Mouse (Mus musculus): Measurements from ENCODE around the gene Sh3pxd2a. TPM values are rescaled to one million over a fixed set of nuclear protein-coding genes. Genes with fewer than 3 reads are reported as not detected.

Gene Sh3pxd2a
- polyA plus RNA-seq, 1 experiment from 2014 or later = 0.62 TPM

DNA sequence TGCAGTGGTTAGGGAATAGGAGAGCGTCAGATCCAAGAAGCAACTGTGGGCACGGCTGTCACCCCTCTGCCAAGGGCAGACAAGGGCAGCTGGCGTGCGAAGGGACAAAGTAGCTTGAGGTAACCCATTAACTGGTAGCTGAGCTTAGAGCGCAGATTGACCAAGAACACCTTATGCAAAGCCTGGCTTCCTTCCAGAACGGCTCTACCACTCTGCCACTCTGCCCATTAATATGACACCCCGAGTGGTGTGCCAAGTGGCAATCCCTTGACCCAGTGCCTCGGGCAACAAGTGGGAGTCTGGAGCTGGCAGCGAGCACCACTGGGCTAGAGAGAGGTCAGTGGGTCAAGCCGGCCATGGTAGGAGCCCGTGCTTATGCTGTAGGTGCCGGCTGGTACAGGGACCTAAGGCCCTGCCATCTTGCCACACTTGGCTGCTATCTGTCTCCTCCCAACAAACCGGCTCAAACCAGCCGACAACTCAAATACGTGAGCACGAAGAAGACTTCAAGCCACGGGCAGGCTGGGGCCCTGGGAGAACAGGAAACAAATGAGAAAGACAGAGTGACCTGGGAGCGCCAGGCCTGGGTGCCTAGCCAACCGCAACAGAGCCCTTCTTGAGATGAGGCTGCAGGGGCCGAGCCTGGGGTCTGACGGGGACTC is 161.9 kb downstream of the Sh3pxd2a start:
- no peak overlapping the region for H3K4me3 ChIP-seq (replicated peaks)
- H3K36me3 ChIP-seq = no peaks in the 10 kb centered on the region
- no peak overlapping the region for H3K27ac ChIP-seq
- no peaks in the 10 kb centered on the region for H3K27me3 ChIP-seq
- no peak overlapping the region for H3K9ac ChIP-seq
- ATAC-seq (ENCODE audit: low read depth) = 0 out of 2 replicates have a peak, but pooled peaks have one; percentile 25
- H3K9me3 ChIP-seq (replicated peaks) = no peaks in the 10 kb centered on the region
- WGBS (ENCODE audit: insufficient replicate concordance) = 68% methylated on average over 21 of the region's 21 CpGs
- no peak for DNase-seq
- peaks cover 14% of the 10 kb centered on the region for H3K4me1 ChIP-seq (replicated peaks)
- H3K4me2 ChIP-seq = no peak overlapping the region

DNA sequence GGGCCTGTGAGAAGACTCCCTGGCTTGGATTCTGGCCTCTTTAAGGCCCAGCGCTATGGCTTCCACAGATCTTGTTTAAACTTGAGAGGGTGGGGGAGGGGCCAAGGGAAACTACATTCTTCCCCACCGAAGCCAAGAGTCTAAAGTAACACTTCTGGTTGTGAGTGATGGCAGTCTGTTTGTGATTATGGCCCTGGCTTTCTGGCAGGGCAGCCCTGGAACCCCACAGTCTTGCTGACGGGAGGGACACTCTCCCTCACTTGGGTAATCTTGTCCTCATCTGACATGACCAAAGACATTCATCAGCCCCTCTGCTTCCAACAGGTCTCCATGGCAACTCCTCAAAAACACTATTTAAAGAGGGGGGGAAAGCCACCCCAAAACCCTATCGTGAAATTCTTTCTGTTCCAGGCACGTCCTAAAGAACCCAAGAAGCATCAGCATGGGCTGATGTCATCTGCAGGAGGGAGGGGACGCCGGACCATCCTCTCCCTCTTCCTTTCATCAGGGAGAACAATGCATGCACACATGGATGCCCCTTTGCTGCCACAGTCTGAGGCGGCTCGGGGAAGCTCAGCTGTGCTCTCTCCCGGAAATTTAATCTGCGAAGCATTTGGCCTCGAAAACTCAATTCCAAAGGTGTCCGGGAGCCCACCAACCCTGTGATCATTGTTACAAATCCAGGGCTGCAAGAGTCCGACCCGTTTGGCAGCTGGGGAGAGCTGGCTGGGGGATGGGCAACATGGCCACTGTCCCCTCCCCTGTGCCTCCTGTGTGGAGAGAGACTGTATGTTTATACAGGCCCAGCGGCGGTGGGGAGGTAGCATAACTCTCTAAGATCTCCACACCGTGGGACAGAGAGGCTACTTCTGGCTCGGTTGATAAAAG is 162.7 kb downstream of the Sh3pxd2a start:
- Histone ChIP-seq H3K4me3 (replicated peaks) (no peak overlapping the region), H3K27me3 (no peaks in the 10 kb centered on the region), H3K9me3 (replicated peaks) (no peaks in the 10 kb centered on the region), H3K27ac (no peak overlapping the region), H3K9ac (no peak overlapping the region), H3K4me2 (no peak overlapping the region), H3K36me3 (no peaks in the 10 kb centered on the region), H3K4me1 (replicated peaks) (peaks cover 14% of the 10 kb centered on the region)
- 49% methylated on average over 19 of the region's 19 CpGs for WGBS (ENCODE audit: insufficient replicate concordance)
- ATAC-seq (ENCODE audit: low read depth) (no peak), DNase-seq (no peak)

DNA sequence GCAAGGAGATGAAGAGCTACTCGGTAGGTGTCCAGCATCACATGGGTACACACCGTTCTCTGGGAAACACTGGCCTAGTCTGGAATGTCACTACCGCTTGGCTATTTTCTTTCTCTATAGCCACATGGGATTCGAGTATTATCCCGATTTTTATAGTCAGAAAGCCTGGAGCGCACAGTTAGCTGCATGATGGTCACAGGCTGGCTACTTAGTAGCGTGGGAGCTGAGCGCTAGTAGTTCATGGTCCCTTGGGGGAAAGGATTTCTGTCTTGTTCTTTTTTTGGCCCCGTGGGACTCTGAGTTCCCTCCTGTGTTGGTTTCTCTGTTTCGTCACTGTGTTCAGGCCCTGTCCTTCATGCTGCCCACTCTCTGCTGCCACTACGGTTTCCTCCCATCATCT is 166.1 kb downstream of the Sh3pxd2a start:
- Histone ChIP-seq H3K4me2 (no peak overlapping the region), H3K36me3 (no peaks in the 10 kb centered on the region), H3K9me3 (replicated peaks) (no peaks in the 10 kb centered on the region), H3K27ac (no peak overlapping the region), H3K4me3 (replicated peaks) (no peak overlapping the region), H3K9ac (no peak overlapping the region), H3K4me1 (replicated peaks) (peaks cover 14% of the 10 kb centered on the region), H3K27me3 (no peaks in the 10 kb centered on the region)
- WGBS (ENCODE audit: insufficient replicate concordance) = 76% methylated on average over 11 of the region's 11 CpGs
- no peak for DNase-seq
- no peak for ATAC-seq (ENCODE audit: low read depth)

DNA sequence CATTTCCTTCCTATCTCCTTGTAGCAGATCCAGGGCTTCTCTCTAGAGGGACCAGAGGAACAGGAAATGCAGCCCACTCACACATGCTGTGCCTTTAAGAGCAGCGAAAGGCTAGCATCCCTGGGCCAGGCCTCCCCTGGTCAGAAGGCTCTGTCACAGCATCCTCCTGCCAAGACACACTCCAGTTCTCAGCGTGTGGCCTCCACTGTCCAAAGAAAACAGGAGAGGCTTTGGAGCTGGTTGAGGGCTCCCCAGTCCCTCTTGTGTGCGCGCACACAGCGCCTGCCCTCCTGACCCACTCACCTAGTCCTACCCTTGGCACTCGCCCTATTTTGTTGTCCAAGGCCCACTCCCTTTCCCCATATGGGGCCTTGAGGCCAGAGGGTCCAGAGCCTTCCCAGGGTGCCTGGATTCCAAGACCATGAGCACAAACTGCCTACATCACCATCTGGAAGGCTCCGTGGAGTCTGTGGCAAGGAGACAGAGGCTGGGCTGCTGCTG is 171.7 kb downstream of the Sh3pxd2a start:
- DNase-seq = no peak
- no peak overlapping the region for H3K27ac ChIP-seq
- no peaks in the 10 kb centered on the region for H3K27me3 ChIP-seq
- H3K4me1 ChIP-seq (replicated peaks) = no peaks in the 10 kb centered on the region
- no peaks in the 10 kb centered on the region for H3K36me3 ChIP-seq
- H3K9ac ChIP-seq = no peak overlapping the region
- no peak for ATAC-seq (ENCODE audit: low read depth)
- H3K9me3 ChIP-seq (replicated peaks) = no peaks in the 10 kb centered on the region
- H3K4me2 ChIP-seq = no peak overlapping the region
- no peak overlapping the region for H3K4me3 ChIP-seq (replicated peaks)
- WGBS (ENCODE audit: insufficient replicate concordance) = 67% methylated on average over 7 of the region's 7 CpGs

DNA sequence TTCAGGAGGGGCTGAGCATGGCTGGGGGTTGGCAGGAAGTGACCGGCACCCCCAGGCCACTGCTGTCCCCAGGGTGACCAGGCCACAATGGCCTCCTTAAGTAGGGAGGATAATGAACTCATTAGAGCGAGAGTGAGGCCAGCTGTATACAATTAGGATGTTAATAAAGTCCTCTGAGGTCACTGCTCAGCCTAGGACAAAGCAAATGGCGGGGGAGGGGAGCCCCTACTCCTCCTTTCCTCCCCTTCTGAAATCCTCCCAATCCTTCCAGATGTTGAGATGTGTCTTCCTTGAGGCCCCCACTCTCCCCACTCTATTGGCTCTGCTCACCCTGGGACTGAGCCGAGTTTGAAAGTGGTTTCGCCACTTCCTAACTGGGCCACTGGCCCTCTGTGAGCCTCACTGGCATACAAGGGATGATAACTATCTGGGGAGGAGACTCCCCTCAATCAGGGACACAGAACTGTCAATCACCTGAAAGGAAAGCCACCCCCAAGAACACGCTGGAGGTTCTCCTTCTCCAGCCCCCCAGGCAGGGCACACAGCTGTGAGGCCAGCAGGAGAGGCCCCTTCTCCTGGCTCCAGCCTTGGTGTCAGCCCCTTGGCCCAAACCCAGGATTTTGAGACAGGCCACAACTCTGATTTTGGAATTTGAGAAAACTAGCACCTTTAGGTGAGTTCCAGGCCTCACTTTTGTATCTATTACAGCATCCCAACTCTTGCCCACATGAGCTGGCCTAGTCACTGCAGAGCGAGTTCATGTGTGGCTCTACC is 172.7 kb downstream of the Sh3pxd2a start:
- Histone ChIP-seq H3K9me3 (replicated peaks) (no peaks in the 10 kb centered on the region), H3K4me2 (no peak overlapping the region), H3K36me3 (no peaks in the 10 kb centered on the region), H3K4me3 (replicated peaks) (no peak overlapping the region), H3K27ac (no peak overlapping the region), H3K9ac (no peak overlapping the region), H3K27me3 (no peaks in the 10 kb centered on the region), H3K4me1 (replicated peaks) (no peaks in the 10 kb centered on the region)
- ATAC-seq (ENCODE audit: low read depth) = 0 out of 2 replicates have a peak, but pooled peaks have one; percentile 15
- DNase-seq = no peak
- 49% methylated on average over 7 of the region's 7 CpGs for WGBS (ENCODE audit: insufficient replicate concordance)

DNA sequence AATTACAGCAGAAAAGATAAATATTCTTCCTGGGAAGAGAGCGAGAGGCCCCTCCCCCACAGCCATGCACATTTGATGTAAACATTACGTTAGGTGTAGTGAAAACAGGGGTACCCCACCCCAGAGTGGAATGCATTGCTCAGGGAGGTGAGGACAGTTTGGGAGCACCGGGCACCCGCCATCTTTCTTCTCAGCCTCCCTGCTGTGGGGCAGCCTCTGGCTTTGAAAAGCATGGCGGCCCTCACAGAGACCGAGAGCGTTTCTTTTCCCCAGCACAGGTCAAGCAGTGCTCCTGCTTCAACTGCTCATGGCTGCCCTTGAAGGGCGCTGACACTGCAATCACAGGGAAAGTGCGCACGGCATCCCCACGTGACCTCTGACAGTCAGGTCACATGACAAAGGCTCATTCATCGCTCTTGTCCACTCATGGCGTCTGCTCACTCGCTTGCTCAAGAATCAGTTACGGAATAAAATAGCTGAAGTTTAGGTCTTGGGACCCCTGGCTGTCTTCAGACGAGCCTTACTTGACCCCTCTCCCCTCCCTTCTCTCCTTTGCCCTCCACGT is 177.2 kb downstream of the Sh3pxd2a start:
- no peaks in the 10 kb centered on the region for H3K27me3 ChIP-seq
- H3K4me2 ChIP-seq = no peak overlapping the region
- H3K27ac ChIP-seq = no peak overlapping the region
- ATAC-seq (ENCODE audit: low read depth) = no peak
- 71% methylated on average over 17 of the region's 17 CpGs for WGBS (ENCODE audit: insufficient replicate concordance)
- peaks cover 11% of the 10 kb centered on the region for H3K36me3 ChIP-seq
- H3K9ac ChIP-seq = no peak overlapping the region
- no peak overlapping the region for H3K4me3 ChIP-seq (replicated peaks)
- H3K4me1 ChIP-seq (replicated peaks) = no peaks in the 10 kb centered on the region
- H3K9me3 ChIP-seq (replicated peaks) = no peaks in the 10 kb centered on the region
- DNase-seq = no peak

DNA sequence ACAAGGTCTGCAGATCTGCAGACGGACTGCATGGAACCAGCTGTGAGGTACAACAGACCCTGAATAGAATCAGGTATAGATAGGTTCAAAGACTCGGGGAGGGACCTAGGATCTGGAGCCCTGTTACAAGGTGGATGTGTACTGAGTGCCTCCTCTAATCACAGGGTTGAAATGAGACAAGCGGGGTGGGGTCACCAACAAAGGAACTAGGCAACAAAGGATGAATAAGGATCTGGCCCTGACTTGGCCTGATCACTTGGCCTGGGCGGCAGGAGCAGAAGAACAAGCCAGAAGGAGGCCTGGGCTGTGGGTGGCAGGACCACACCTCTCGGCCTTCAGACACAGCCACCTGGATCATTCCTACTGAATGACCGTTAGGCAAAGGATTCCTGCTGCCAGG is 178.6 kb downstream of the Sh3pxd2a start:
- Histone ChIP-seq H3K4me1 (replicated peaks) (peaks cover 2% of the 10 kb centered on the region; the same call in 1 of the 2 replicates), H3K27me3 (no peaks in the 10 kb centered on the region), H3K36me3 (peaks cover 11% of the 10 kb centered on the region), H3K4me2 (no peak overlapping the region), H3K27ac (no peak overlapping the region), H3K9me3 (replicated peaks) (no peaks in the 10 kb centered on the region), H3K9ac (no peak overlapping the region), H3K4me3 (replicated peaks) (no peak overlapping the region)
- DNase-seq (no peak), ATAC-seq (ENCODE audit: low read depth) (no peak)
- WGBS (ENCODE audit: insufficient replicate concordance) = 67% methylated on average over 6 of the region's 6 CpGs

DNA sequence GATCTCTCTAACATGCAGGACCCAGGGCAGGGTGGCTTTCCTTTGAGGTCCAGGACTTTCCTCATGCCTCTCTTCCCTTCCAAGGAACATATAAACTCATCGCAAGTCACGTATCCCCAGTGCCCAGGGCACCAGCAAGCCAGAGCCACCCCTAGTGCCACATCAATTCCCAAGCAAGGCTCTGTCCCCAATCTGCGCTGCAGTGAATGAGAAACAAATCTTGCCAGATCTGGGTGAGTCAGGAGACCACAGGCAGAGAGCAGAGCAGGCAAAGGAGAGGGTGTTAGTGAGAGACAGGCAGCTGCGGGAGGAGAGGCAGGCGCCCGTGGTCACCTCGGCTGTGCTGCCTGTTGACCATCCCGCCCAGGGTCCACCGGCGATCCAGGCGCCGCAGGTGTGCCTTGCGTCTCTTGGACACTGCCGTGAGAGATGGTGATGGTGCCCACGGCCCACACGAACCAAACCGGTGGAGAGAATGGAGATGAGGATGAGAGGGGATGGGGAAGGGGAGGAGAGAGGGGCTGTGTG is 181.4 kb downstream of the Sh3pxd2a start:
- 85% methylated on average over 17 of the region's 17 CpGs for WGBS (ENCODE audit: insufficient replicate concordance)
- Histone ChIP-seq H3K36me3 (peaks cover 17% of the 10 kb centered on the region), H3K9me3 (replicated peaks) (no peaks in the 10 kb centered on the region), H3K27me3 (no peaks in the 10 kb centered on the region), H3K27ac (no peak overlapping the region), H3K4me1 (replicated peaks) (peaks cover 18% of the 10 kb centered on the region), H3K4me3 (replicated peaks) (no peak overlapping the region), H3K9ac (no peak overlapping the region), H3K4me2 (no peak overlapping the region)
- ATAC-seq (ENCODE audit: low read depth) = no peak
- DNase-seq = no peak

DNA sequence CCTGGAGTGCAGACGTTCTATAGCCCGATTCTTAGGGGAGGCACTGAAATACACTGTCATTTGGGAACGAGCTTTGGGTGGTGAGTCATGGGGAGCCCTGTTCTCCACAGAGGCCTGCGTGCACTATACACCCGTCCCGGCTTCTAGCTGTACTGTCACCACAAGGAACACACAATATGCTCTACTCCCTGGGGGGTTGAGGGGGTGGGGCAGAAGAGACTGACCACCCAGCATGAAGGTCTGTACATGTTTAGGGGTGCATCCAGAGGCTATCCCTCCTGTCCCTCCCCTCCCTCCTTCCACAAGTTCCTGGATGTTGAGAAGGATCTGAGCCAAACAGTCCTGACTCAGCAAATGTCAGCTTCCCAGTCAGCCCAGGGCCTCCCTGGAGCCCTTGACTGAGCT is 182.1 kb downstream of the Sh3pxd2a start:
- 74% methylated on average over 6 of the region's 6 CpGs for WGBS (ENCODE audit: insufficient replicate concordance)
- Histone ChIP-seq H3K9ac (no peak overlapping the region), H3K27ac (no peak overlapping the region)

DNA sequence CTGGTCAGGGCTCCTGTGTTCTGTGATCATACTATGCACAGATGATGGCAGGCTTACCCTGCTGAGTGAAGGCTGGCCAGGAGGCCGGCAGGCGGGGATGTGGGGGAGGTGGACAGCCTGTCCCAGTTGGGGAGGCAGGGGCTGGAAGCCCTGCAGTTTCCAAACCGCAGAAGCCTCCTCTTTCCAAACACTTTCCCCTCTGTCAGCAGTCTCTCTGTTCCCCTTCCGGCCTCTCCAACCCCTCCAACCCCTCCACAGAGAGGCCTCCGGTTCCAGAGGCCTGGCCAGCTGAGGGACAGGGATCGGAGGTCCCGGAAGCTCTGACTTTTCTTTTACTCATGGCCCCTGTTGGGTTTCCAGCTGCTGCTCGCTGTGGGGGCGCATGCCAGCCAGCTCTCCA is 183.3 kb downstream of the Sh3pxd2a start:
- Histone ChIP-seq H3K27ac (no peak overlapping the region), H3K4me3 (replicated peaks) (no peak overlapping the region), H3K36me3 (peaks cover 19% of the 10 kb centered on the region), H3K4me1 (replicated peaks) (peaks cover 18% of the 10 kb centered on the region), H3K9me3 (replicated peaks) (no peaks in the 10 kb centered on the region), H3K4me2 (no peak overlapping the region), H3K9ac (no peak overlapping the region), H3K27me3 (no peaks in the 10 kb centered on the region)
- DNase-seq (no peak), ATAC-seq (ENCODE audit: low read depth) (no peak)
- WGBS (ENCODE audit: insufficient replicate concordance) = 71% methylated on average over 9 of the region's 9 CpGs

More for the DNA sequence above, 182.1 kb downstream of the Sh3pxd2a start:
- H3K4me3 ChIP-seq (replicated peaks) = no peak overlapping the region
- peaks cover 17% of the 10 kb centered on the region for H3K36me3 ChIP-seq
- DNase-seq = no peak
- H3K9me3 ChIP-seq (replicated peaks) = no peaks in the 10 kb centered on the region
- H3K27me3 ChIP-seq = no peaks in the 10 kb centered on the region
- H3K4me2 ChIP-seq = no peak overlapping the region
- no peak for ATAC-seq (ENCODE audit: low read depth)
- peaks cover 18% of the 10 kb centered on the region for H3K4me1 ChIP-seq (replicated peaks)
